Mouse (Mus musculus) MEL (cell line): ENCODE measurements around the gene Timm8b. TPM values are rescaled to one million over a fixed set of nuclear protein-coding genes. Genes with fewer than 3 reads are reported as not detected.
A peak's percentile ranks its signal among the peaks of the same experiment; 100 is the strongest.

Source experiments
- DNase-seq: peaks from one replicate; pipeline ENCODE4 v3.0.0; 2011; ENCODE audit warnings: low read depth, low spot score
- H3K27ac ChIP-seq: 2 replicates; pipeline ENCODE4 v1.5.1; 2012; ENCODE audit warnings: low read depth, mild to moderate bottlenecking, control low read depth, low read length, moderate library complexity; ENCODE audit not compliant: control insufficient read depth
- H3K27me3 ChIP-seq, 2 experiments: fragments of 150-350 bp in 1 of 2; sonication (generic) in 1 of 2; 2 replicates each; pipeline ENCODE4 v1.6.1; 2012; ENCODE audit warnings: low read length in 2 of 2, mild to moderate bottlenecking in 2 of 2, improper control_type of control experiment in 1 of 2, moderate library complexity in 1 of 2; ENCODE audit not compliant: insufficient read depth in 2 of 2, control insufficient read depth in 1 of 2
- H3K36me3 ChIP-seq, 2 experiments: 2 replicates each; pipeline ENCODE4 v1.6.1; 2012 to 2014; ENCODE audit warnings: low read length in 2 of 2, improper control_type of control experiment in 1 of 2, inconsistent platforms in 1 of 2, mild to moderate bottlenecking in 1 of 2; ENCODE audit not compliant: insufficient read depth in 2 of 2, control insufficient read depth in 1 of 2
- H3K4me1 ChIP-seq, 2 experiments: fragments of 150-350 bp in 1 of 2; sonication (generic) in 1 of 2; 2 replicates each; pipeline ENCODE4 v1.6.1; 2012; ENCODE audit warnings: low read length in 2 of 2, improper control_type of control experiment in 1 of 2, mild to moderate bottlenecking in 1 of 2; ENCODE audit not compliant: insufficient read depth in 2 of 2, control insufficient read depth in 1 of 2
- H3K4me3 ChIP-seq, 2 experiments: fragments of 150-350 bp in 1 of 2; sonication (generic) in 1 of 2; 2 replicates each; pipeline ENCODE4 v1.5.1; 2012; ENCODE audit warnings: low read depth in 2 of 2, low read length in 2 of 2, mild to moderate bottlenecking in 2 of 2, moderate library complexity in 2 of 2, control low read depth in 1 of 2, improper control_type of control experiment in 1 of 2; ENCODE audit not compliant: control insufficient read depth in 1 of 2, insufficient read depth in 1 of 2
- H3K79me2 ChIP-seq: 2 replicates; pipeline ENCODE4 v1.6.1; 2012; ENCODE audit warnings: mild to moderate bottlenecking, low read length, moderate library complexity; ENCODE audit not compliant: control insufficient read depth, poor library complexity, insufficient read depth
- H3K9ac ChIP-seq: 2 replicates; pipeline ENCODE4 v1.6.1; 2012; ENCODE audit warnings: low read depth, mild to moderate bottlenecking, control low read depth, low read length, moderate library complexity; ENCODE audit not compliant: control insufficient read depth, poor library complexity, severe bottlenecking
- H3K9me3 ChIP-seq: fragments of 150-350 bp; sonication (generic); replicated peaks from 2 replicates; pipeline ENCODE4 v1.6.1; 2012; ENCODE audit warnings: mild to moderate bottlenecking, low read length, improper control_type of control experiment, moderate library complexity; ENCODE audit not compliant: insufficient read depth
- BHLHE40 ChIP-seq: IDR thresholded peaks from 2 replicates; pipeline ENCODE4 v1.6.1; 2012; ENCODE audit warnings: low read depth, mild to moderate bottlenecking, inconsistent platforms, low read length, improper control_type of control experiment, borderline replicate concordance
- CHD2 ChIP-seq: IDR thresholded peaks from 2 replicates; pipeline ENCODE4 v1.6.1; 2011; ENCODE audit warnings: low read length, improper control_type of control experiment
- E2F4 ChIP-seq: IDR thresholded peaks from 2 replicates; pipeline ENCODE4 v1.6.1; 2011; ENCODE audit warnings: low read depth, low read length, improper control_type of control experiment, borderline replicate concordance
- ELF1 ChIP-seq: IDR thresholded peaks from 2 replicates; pipeline ENCODE4 v1.6.1; 2014; ENCODE audit warnings: low read depth, mild to moderate bottlenecking, inconsistent platforms, low read length, improper control_type of control experiment, moderate library complexity
- EP300 ChIP-seq, 2 experiments: IDR thresholded peaks; 2 replicates each; pipeline ENCODE4 v1.6.1; 2011; ENCODE audit warnings: improper control_type of control experiment in 2 of 2, low read length in 2 of 2, low read depth in 1 of 2, mild to moderate bottlenecking in 1 of 2
- ETS1 ChIP-seq: IDR thresholded peaks from 2 replicates; pipeline ENCODE4 v1.6.1; 2012; ENCODE audit warnings: low read depth, mild to moderate bottlenecking, inconsistent platforms, low read length, improper control_type of control experiment, moderate library complexity
- GABPA ChIP-seq: IDR thresholded peaks from 2 replicates; pipeline ENCODE4 v1.6.1; 2012; ENCODE audit warnings: low read depth, mild to moderate bottlenecking, inconsistent platforms, low read length, improper control_type of control experiment, moderate library complexity
- HCFC1 ChIP-seq: IDR thresholded peaks from 2 replicates; pipeline ENCODE4 v1.6.1; 2012; ENCODE audit warnings: low read depth, mild to moderate bottlenecking, inconsistent platforms, low read length, improper control_type of control experiment, moderate library complexity
- MAX ChIP-seq: IDR thresholded peaks from 2 replicates; pipeline ENCODE4 v1.6.1; 2011; ENCODE audit warnings: low read length, improper control_type of control experiment
- MAZ ChIP-seq: IDR thresholded peaks from 2 replicates; pipeline ENCODE4 v1.6.1; 2012; ENCODE audit warnings: low read depth, mild to moderate bottlenecking, inconsistent platforms, low read length, improper control_type of control experiment
- MXI1 ChIP-seq: IDR thresholded peaks from 2 replicates; pipeline ENCODE4 v1.6.1; 2011; ENCODE audit warnings: mild to moderate bottlenecking, low read depth, low read length, improper control_type of control experiment
- MYB ChIP-seq: IDR thresholded peaks from 2 replicates; pipeline ENCODE4 v1.6.1; 2011; ENCODE audit warnings: mild to moderate bottlenecking, low read depth, low read length, improper control_type of control experiment
- MYC ChIP-seq: IDR thresholded peaks from 2 replicates; pipeline ENCODE4 v1.6.1; 2011; ENCODE audit warnings: low read depth, mild to moderate bottlenecking, low read length, improper control_type of control experiment, moderate library complexity
- NELFE ChIP-seq: IDR thresholded peaks from 2 replicates; pipeline ENCODE4 v1.6.1; 2011; ENCODE audit warnings: low read depth, low read length, improper control_type of control experiment
- POLR2A ChIP-seq, 2 experiments: IDR thresholded peaks; 2 replicates each; pipeline ENCODE4 v1.6.1; 2011 to 2012; ENCODE audit warnings: low read length in 2 of 2, mild to moderate bottlenecking in 2 of 2, control low read depth in 1 of 2, improper control_type of control experiment in 1 of 2, low read depth in 1 of 2, moderate library complexity in 1 of 2; ENCODE audit not compliant: control insufficient read depth in 1 of 2, insufficient read depth in 1 of 2, poor library complexity in 1 of 2
- POLR2AphosphoS2 ChIP-seq: IDR thresholded peaks from 2 replicates; pipeline ENCODE4 v1.6.1; 2011; ENCODE audit warnings: low read length, improper control_type of control experiment
- POLR2AphosphoS5 ChIP-seq: IDR thresholded peaks from 2 replicates; pipeline ENCODE4 v1.6.1; 2012; ENCODE audit warnings: low read depth, borderline replicate concordance, mild to moderate bottlenecking, inconsistent platforms, low read length, moderate library complexity, mixed read lengths
- RAD21 ChIP-seq: IDR thresholded peaks from 2 replicates; pipeline ENCODE4 v1.6.1; 2011; ENCODE audit warnings: mild to moderate bottlenecking, low read depth, low read length, improper control_type of control experiment
- RCOR1 ChIP-seq: IDR thresholded peaks from 2 replicates; pipeline ENCODE4 v1.6.1; 2012; ENCODE audit warnings: low read depth, mild to moderate bottlenecking, inconsistent platforms, low read length, improper control_type of control experiment
- SIN3A ChIP-seq: IDR thresholded peaks from 2 replicates; pipeline ENCODE4 v1.6.1; 2012; ENCODE audit warnings: low read length, improper control_type of control experiment, inconsistent platforms
- SMC3 ChIP-seq: IDR thresholded peaks from 2 replicates; pipeline ENCODE4 v1.6.1; 2011; ENCODE audit warnings: low read depth, low read length, improper control_type of control experiment
- TAL1 ChIP-seq: IDR thresholded peaks from 2 replicates; pipeline ENCODE4 v1.6.1; 2012; ENCODE audit warnings: mild to moderate bottlenecking, inconsistent platforms, low read length, moderate library complexity, mixed read lengths
- TBP ChIP-seq: IDR thresholded peaks from 2 replicates; pipeline ENCODE4 v1.8.0; 2011; ENCODE audit warnings: low read depth, low read length, improper control_type of control experiment
- TCF12 ChIP-seq: IDR thresholded peaks from 2 replicates; pipeline ENCODE4 v1.6.1; 2014; ENCODE audit warnings: low read depth, mild to moderate bottlenecking, inconsistent platforms, low read length, improper control_type of control experiment, moderate library complexity
- UBTF ChIP-seq: IDR thresholded peaks from 2 replicates; pipeline ENCODE4 v1.6.1; 2012; ENCODE audit warnings: low read depth, mild to moderate bottlenecking, inconsistent platforms, low read length, improper control_type of control experiment, moderate library complexity, borderline replicate concordance; ENCODE audit not compliant: insufficient read depth
- ZKSCAN1 ChIP-seq: IDR thresholded peaks from 2 replicates; pipeline ENCODE4 v1.6.1; 2012; ENCODE audit warnings: low read depth, mild to moderate bottlenecking, inconsistent platforms, low read length, improper control_type of control experiment, moderate library complexity
- ZMIZ1 ChIP-seq: IDR thresholded peaks from 2 replicates; pipeline ENCODE4 v1.6.1; 2012; ENCODE audit warnings: low read depth, mild to moderate bottlenecking, inconsistent platforms, low read length, improper control_type of control experiment, moderate library complexity
- polyA plus RNA-seq, 2 experiments: library from polyadenylated mRNA; stranded (reverse) in 1 of 2; unstranded in 1 of 2; fragments of >175 nt in 1 of 2; fragments of >200 nt in 1 of 2; gene quantifications; 2 replicates each; pipeline versions ENCODE4 v1.2.1 to v1.2.4; 2012; ENCODE audit warnings: low replicate concordance in 2 of 2, low read depth in 1 of 2; ENCODE audit not compliant: insufficient read length in 2 of 2, insufficient read depth in 1 of 2, missing spikeins in 1 of 2
- total RNA-seq: library from RNA; depleted of rRNA; stranded (reverse); fragments of 300-350 nt; gene quantifications from 2 replicates; pipeline ENCODE4 v1.2.3, GENCODE M21; 2012

The Timm8b gene
- total and polyA plus RNA-seq, 3 experiments: 129 to 247 TPM; not detected in 1

DNA sequence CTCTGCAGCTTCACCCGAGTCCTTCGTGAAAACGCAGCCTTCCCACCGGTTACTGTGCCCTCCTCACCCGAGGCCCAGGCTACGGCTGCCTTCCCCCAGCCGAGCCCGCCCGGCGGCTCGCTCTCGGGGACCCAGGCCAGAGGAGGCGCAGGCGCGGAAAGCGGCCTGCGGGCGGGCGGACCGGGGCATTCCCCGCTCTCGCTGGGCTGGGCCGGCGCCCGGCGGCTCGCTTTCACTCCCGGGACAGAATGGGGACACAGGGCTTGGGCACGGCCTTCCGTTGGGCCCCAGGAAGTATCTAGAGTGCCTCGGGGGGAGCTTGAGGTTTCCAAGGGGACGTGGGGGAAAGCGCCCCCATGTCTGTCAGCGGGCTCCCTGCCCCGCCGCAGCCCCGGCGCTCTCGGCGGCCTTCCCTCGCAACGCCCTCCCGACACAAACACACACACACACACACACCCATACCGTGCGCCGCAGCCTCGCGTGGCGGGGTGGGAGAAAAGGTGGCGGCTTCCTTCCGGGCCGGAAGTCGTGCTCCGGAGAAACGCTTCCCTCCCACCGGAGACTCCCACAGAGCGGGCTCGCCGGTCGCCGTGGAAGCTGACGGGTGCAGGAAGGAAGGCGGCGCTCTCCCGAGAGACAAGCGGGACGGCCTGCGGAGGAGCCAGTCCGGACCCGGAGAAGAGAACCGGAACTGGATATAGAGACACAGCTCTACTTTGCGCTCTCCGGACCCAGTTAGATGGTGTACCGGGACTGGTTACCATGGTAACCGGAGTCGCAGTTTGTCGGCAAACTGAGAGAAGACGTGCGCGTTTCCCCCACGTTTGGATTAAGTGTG, 13.3 kb downstream of the Timm8b start, which contains the start of the genes Pih1d2 and Nkapd1:
Pih1d2 (plus strand) TSS at position 556 of the 838 bp plus-strand sequence.
Nkapd1 (minus strand) TSS at position 699 of the 838 bp plus-strand sequence.
- peak within 1 kb of the TSS; percentile 97 for H3K9ac ChIP-seq
- peak; percentile 96 for DNase-seq
- H3K9me3 ChIP-seq: no peaks in the 10 kb centered on the region
- H3K4me1 ChIP-seq: peaks cover 4 to 10% of the 10 kb centered on the region in 2 experiments; a peak in 3 of 4 replicates
- H3K36me3 ChIP-seq: peaks cover 3 to 25% of the 10 kb centered on the region in 2 experiments
- no peaks in the 10 kb centered on the region for H3K27me3 ChIP-seq
- peak within 1 kb of the TSS; percentile 95 for H3K27ac ChIP-seq
- peak; percentile 85 for TF ChIP-seq HCFC1
- peak; percentile 79 for TF ChIP-seq NELFE
- TF ChIP-seq SMC3: no peak
- 0 out of 2 replicates have a peak, but pooled peaks have one; percentile 22 for TF ChIP-seq E2F4
- no peak for TF ChIP-seq ZKSCAN1
- no peak; the same call in 1 of the 2 replicates for TF ChIP-seq MYB
- TF ChIP-seq POLR2A (IDR thresholded peaks at IDR 0.05; ENCODE audit: control insufficient read depth in 1 of 2, insufficient read depth in 1 of 2, low read depth in 1 of 2, low read length in 2 of 2, poor library complexity in 1 of 2): peak; percentile 76 to 82
- TF ChIP-seq TAL1: no peak
- TF ChIP-seq MAZ: 0 out of 2 replicates have a peak, but pooled peaks have one; percentile 49
- no peak for TF ChIP-seq POLR2AphosphoS5
- TF ChIP-seq ZMIZ1: no peak
- peak; percentile 95 for TF ChIP-seq UBTF
- peak; percentile 55; the same call in 1 of the 2 replicates for TF ChIP-seq MYC
- TF ChIP-seq CHD2: 0 out of 2 replicates have a peak, but pooled peaks have one; percentile 28
- TF ChIP-seq MAX: peak; percentile 84
- no peak for TF ChIP-seq RCOR1
- peak; percentile 61 for TF ChIP-seq POLR2AphosphoS2
- 0 out of 2 replicates have a peak, but pooled peaks have one; percentile 34 for TF ChIP-seq TCF12
- TF ChIP-seq EP300 (IDR thresholded peaks at IDR 0.05; ENCODE audit: low read depth in 1 of 2, low read length in 2 of 2): peak in 1 of 2 experiments; percentile 31; a peak in 2 of 4 replicates
- TF ChIP-seq RAD21: no peak
- TF ChIP-seq ETS1: no peak; the same call in 1 of the 2 replicates
- no peak for TF ChIP-seq GABPA
- no peak for TF ChIP-seq BHLHE40
- peak; percentile 49; the same call in 1 of the 2 replicates for TF ChIP-seq TBP
- peak; percentile 63; the same call in 1 of the 2 replicates for TF ChIP-seq ELF1
- peak; percentile 99 for TF ChIP-seq MXI1
- peak; percentile 99 for TF ChIP-seq SIN3A
- H3K79me2 ChIP-seq: peaks cover 33% of the 10 kb centered on the region
- peak within 1 kb of the TSS; percentile 95 to 99 for H3K4me3 ChIP-seq
